Mouse (Mus musculus) myocyte (in vitro differentiated cells): ENCODE results near the gene Odf3l2. TPM values are rescaled to one million over a fixed set of nuclear protein-coding genes. Genes with fewer than 3 reads are reported as not detected.

Source experiments
- H3K27me3 ChIP-seq: one replicate; pipeline ENCODE4 v1.6.1; 2011; ENCODE audit not compliant: control insufficient read depth, insufficient read depth, insufficient read length
- H3K36me3 ChIP-seq: one replicate; pipeline ENCODE4 v1.6.1; 2011; ENCODE audit not compliant: control insufficient read depth, insufficient read depth
- H3K4me2 ChIP-seq: one replicate; pipeline ENCODE4 v1.6.1; 2011; ENCODE audit warnings: low read depth, control low read depth
- H3K4me3 ChIP-seq: one replicate; pipeline ENCODE4 v1.5.1; 2011; ENCODE audit warnings: mild to moderate bottlenecking, control low read depth, moderate library complexity
- H3K79me2 ChIP-seq: one replicate; pipeline ENCODE4 v1.6.1; 2011; ENCODE audit not compliant: control insufficient read depth, insufficient read depth
- H3ac ChIP-seq: one replicate; pipeline ENCODE4 v1.6.1; 2011; ENCODE audit not compliant: control insufficient read depth, insufficient read length
- CEBPB ChIP-seq: IDR thresholded peaks from 2 replicates; pipeline ENCODE4 v1.6.1; 2011; ENCODE audit warnings: mild to moderate bottlenecking, moderate library complexity; ENCODE audit not compliant: poor library complexity, insufficient read depth, severe bottlenecking
- E2F4 ChIP-seq: IDR thresholded peaks from one replicate; pipeline ENCODE4 v1.6.1; 2011; ENCODE audit warnings: mild to moderate bottlenecking, control low read depth, moderate library complexity; ENCODE audit not compliant: insufficient read depth
- MAX ChIP-seq: IDR thresholded peaks from one replicate; pipeline ENCODE4 v1.6.1; 2011; ENCODE audit warnings: low read depth, mild to moderate bottlenecking, control low read depth
- MYOD1 ChIP-seq, 3 experiments: IDR thresholded peaks; one replicate each; pipeline ENCODE4 v1.6.1; 2011; ENCODE audit warnings: control low read depth in 2 of 3, low read depth in 2 of 3, mild to moderate bottlenecking in 2 of 3, moderate library complexity in 1 of 3; ENCODE audit not compliant: insufficient read length in 2 of 3, control insufficient read depth in 1 of 3
- MYOG ChIP-seq, 3 experiments: IDR thresholded peaks; one replicate each; pipeline ENCODE4 v1.6.1; 2011; ENCODE audit warnings: control low read depth in 2 of 3, low read depth in 2 of 3, mild to moderate bottlenecking in 2 of 3; ENCODE audit not compliant: insufficient read length in 2 of 3, control insufficient read depth in 1 of 3, insufficient read depth in 1 of 3
- POLR2A ChIP-seq: IDR thresholded peaks from one replicate; pipeline ENCODE4 v1.6.1; 2011; ENCODE audit warnings: low read depth, mild to moderate bottlenecking, control low read depth, moderate library complexity; ENCODE audit not compliant: insufficient read length
- POLR2AphosphoS2 ChIP-seq: IDR thresholded peaks from one replicate; pipeline ENCODE4 v1.6.1; 2011; ENCODE audit warnings: low read depth, control low read depth; ENCODE audit not compliant: insufficient read length
- REST ChIP-seq: IDR thresholded peaks from one replicate; pipeline ENCODE4 v1.6.1; 2011; ENCODE audit warnings: mild to moderate bottlenecking, control low read depth, moderate library complexity; ENCODE audit not compliant: insufficient read depth, insufficient read length
- SRF ChIP-seq: IDR thresholded peaks from one replicate; pipeline ENCODE4 v1.6.1; 2011; ENCODE audit warnings: low read depth; ENCODE audit not compliant: control insufficient read depth, insufficient read length
- TCF12 ChIP-seq: IDR thresholded peaks from one replicate; pipeline ENCODE4 v1.6.1; 2011; ENCODE audit warnings: mild to moderate bottlenecking, control low read depth; ENCODE audit not compliant: poor library complexity, insufficient read depth, severe bottlenecking
- TCF3 ChIP-seq: IDR thresholded peaks from one replicate; pipeline ENCODE4 v1.6.1; 2011; ENCODE audit warnings: low read depth, control low read depth; ENCODE audit not compliant: insufficient read length
- USF1 ChIP-seq: IDR thresholded peaks from one replicate; pipeline ENCODE4 v1.6.1; 2011; ENCODE audit warnings: low read depth, mild to moderate bottlenecking, control low read depth, moderate library complexity
- polyA plus RNA-seq: library from polyadenylated mRNA; unstranded; fragments of >200 nt; fragmentation: generic; extraction: Trizol; gene quantifications from one replicate; pipeline ENCODE4 v1.2.1, GENCODE M21; 2012; ENCODE audit warnings: missing spikeins

Odf3l2 gene
- polyA plus RNA-seq, 1 experiment: not detected

DNA sequence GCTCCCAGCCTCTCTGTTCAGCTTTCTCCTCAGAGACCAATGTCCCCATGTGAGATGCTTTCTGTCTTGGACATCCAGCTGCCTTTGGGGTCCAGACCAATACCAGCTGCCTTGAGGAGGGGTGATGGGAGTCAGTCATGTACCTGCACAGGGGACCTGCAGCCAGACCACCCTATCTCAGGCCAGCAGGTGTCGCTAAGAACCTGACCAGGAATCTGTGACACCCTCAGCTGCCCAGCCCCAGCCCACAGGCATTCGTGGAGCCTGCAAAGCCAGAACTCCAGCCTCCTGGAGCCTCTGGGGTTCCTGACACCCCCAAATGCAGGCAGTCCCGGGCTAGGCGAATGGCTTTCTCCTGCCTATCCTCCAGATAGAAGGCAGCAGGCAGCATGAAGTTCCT lies 13.3 kb upstream of the Odf3l2 start:
- H3K36me3 ChIP-seq: no peaks in the 10 kb centered on the region
- no peak overlapping the region for H3K4me3 ChIP-seq
- H3K4me2 ChIP-seq: no peak overlapping the region
- TF ChIP-seq REST (no peak), CEBPB (no peak), USF1 (no peak), MYOD1 (IDR thresholded peaks at IDR 0.05; ENCODE audit: control insufficient read depth in 1 of 3, insufficient read length in 2 of 3, low read depth in 2 of 3) (no peak), E2F4 (no peak), POLR2AphosphoS2 (no peak), SRF (no peak), TCF12 (no peak), MYOG (IDR thresholded peaks at IDR 0.05; ENCODE audit: control insufficient read depth in 1 of 3, insufficient read depth in 1 of 3, insufficient read length in 2 of 3, low read depth in 2 of 3) (no peak), POLR2A (no peak), TCF3 (no peak), MAX (no peak)
- H3ac ChIP-seq: no peak overlapping the region
- H3K27me3 ChIP-seq: peaks cover 13% of the 10 kb centered on the region
- no peaks in the 10 kb centered on the region for H3K79me2 ChIP-seq

DNA sequence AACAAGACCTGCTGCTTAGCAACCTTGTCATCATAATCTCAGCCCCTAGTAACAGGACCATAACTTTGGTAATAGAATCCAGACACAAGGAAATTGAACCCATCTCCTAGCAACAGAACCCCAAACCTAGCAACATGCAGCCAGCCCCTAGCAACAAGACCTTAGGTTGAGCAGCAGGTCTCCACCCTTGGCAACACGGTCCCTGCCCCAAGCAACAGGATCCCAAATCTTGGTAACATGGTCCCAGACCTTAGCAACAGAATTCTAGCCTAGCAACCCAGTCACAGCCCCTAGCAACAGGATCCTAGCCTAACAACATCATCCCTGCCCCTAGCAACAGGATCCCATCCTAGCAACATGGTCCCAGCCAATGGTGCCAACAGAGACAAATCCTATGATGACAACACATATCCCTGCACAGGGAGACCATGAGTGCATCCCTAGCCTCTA lies 9.4 kb upstream of the Odf3l2 start:
- Histone ChIP-seq H3K4me3 (no peak overlapping the region), H3K4me2 (no peak overlapping the region), H3K27me3 (peaks cover 25% of the 10 kb centered on the region), H3K79me2 (no peaks in the 10 kb centered on the region), H3ac (no peak overlapping the region), H3K36me3 (no peaks in the 10 kb centered on the region)
- TF ChIP-seq SRF (no peak), TCF3 (no peak), CEBPB (no peak), POLR2A (no peak), USF1 (no peak), POLR2AphosphoS2 (no peak), E2F4 (no peak), MYOG (IDR thresholded peaks at IDR 0.05; ENCODE audit: control insufficient read depth in 1 of 3, insufficient read depth in 1 of 3, insufficient read length in 2 of 3, low read depth in 2 of 3) (no peak), REST (no peak)

DNA sequence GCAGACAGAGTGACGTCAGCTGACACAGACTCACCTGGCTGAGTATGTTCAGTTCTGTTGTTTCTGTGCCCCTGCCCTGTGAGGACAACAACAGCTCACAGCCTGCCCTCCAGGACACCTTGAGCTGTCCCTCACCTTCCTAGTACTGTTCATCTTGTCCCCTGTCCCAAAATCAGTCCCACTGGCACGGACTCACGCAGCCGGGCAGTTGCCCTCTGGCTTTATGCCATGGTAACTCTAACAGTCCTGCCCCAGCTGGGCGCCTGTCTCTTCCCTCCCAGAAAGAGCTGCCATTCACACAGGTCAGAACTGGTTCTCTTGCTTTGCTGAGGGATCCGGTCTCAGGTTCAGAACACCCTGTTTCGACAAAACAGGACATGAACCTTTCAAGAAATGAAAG lies 7.3 kb upstream of the Odf3l2 start:
- Histone ChIP-seq H3K36me3 (no peaks in the 10 kb centered on the region), H3K4me3 (no peak overlapping the region), H3K27me3 (peaks cover 29% of the 10 kb centered on the region), H3K79me2 (no peaks in the 10 kb centered on the region), H3K4me2 (no peak overlapping the region), H3ac (no peak overlapping the region)
- TF ChIP-seq TCF12 (no peak), POLR2A (no peak), E2F4 (no peak), REST (no peak), USF1 (no peak), MYOD1 (IDR thresholded peaks at IDR 0.05; ENCODE audit: control insufficient read depth in 1 of 3, insufficient read length in 2 of 3, low read depth in 2 of 3) (no peak), CEBPB (no peak), POLR2AphosphoS2 (no peak)

DNA sequence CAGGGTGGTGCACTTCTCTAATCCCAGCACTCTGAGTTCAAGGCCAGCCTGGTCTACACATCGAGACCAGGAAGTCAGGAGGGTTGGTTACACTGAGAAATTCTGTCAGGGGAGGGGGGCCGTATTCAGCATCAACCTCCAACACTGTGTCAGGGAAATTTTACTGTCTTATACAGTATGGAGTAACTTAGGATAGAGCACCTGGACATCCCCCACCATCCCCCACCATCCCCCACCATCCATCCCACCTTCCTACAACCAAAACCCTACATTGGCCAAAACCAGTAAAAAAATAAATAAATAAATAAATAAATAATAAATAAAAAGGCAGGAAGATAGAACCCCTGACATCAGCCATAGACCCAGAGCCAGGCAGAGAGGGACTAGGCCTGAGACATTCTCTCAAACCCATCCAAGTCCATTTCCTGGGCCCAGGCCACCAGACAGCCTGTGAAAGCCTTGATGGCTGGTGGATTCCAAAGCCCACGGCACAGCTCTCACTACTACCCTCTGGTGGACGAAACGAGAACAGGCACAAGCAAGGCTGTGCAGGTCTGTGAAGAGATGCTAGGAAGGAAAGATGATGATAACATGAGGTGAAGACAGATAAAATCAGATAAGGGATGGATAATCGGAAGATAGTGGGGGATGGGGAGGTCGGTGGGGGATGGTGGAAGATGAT lies 3.7 kb upstream of the Odf3l2 start:
- Histone ChIP-seq H3K79me2 (no peaks in the 10 kb centered on the region), H3K27me3 (peaks cover 37% of the 10 kb centered on the region), H3K4me3 (no peak overlapping the region), H3ac (no peak overlapping the region), H3K36me3 (no peaks in the 10 kb centered on the region), H3K4me2 (no peak overlapping the region)
- TF ChIP-seq MYOG (IDR thresholded peaks at IDR 0.05; ENCODE audit: control insufficient read depth in 1 of 3, insufficient read depth in 1 of 3, insufficient read length in 2 of 3, low read depth in 2 of 3) (no peak), TCF12 (no peak), SRF (no peak), USF1 (no peak), MAX (no peak), E2F4 (no peak), POLR2A (no peak), CEBPB (no peak), REST (no peak), POLR2AphosphoS2 (no peak), TCF3 (no peak), MYOD1 (IDR thresholded peaks at IDR 0.05; ENCODE audit: control insufficient read depth in 1 of 3, insufficient read length in 2 of 3, low read depth in 2 of 3) (no peak)

DNA sequence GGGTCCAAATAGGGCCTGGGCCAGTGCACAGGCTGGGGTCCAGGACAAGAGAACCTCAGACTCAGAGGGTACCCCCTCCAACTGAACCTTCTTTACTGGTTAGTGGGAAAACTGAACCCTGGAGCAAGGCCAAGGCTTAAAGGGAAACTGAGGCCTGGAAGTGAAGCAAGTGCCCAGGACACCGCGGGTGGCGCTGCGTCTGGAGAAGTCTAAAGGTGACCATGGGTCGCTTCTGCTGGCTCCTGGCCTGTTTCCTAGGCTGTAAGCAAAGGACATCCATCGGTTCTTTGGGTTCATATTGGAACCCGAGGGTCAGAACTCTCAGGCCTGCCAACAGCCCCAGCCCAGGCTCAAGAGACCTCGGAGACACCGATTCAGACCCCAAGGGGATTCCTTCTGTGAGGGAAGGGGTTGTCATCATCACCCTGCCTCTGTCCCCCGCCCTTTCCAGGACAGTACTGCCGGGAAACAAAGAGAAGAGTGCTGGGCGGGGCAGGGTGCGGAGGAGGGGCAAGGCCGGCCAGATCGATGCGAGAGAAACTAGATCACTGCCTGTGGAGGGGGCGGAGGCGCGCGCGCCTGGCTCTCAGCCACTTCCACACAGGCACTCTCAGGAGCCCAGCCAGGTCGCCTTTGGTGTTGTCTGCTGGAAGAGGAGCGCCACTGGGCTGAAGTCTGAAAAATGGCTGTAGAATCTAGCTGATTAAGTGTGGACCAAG lies 6.9 kb downstream of the Odf3l2 start:
- H3K4me3 ChIP-seq: peak overlapping the region; percentile 14
- H3K79me2 ChIP-seq: no peaks in the 10 kb centered on the region
- peaks cover 24% of the 10 kb centered on the region for H3K27me3 ChIP-seq
- no peak for TF ChIP-seq MYOD1 (IDR thresholded peaks at IDR 0.05; ENCODE audit: control insufficient read depth in 1 of 3, insufficient read length in 2 of 3, low read depth in 2 of 3)
- TF ChIP-seq E2F4: no peak
- no peak for TF ChIP-seq MAX
- TF ChIP-seq TCF12: no peak
- no peak for TF ChIP-seq POLR2AphosphoS2
- TF ChIP-seq POLR2A: no peak
- no peak for TF ChIP-seq MYOG (IDR thresholded peaks at IDR 0.05; ENCODE audit: control insufficient read depth in 1 of 3, insufficient read depth in 1 of 3, insufficient read length in 2 of 3, low read depth in 2 of 3)
- TF ChIP-seq TCF3: no peak
- TF ChIP-seq CEBPB: no peak
- TF ChIP-seq SRF: no peak
- no peak for TF ChIP-seq REST
- no peak for TF ChIP-seq USF1
- H3K36me3 ChIP-seq: no peaks in the 10 kb centered on the region
- H3K4me2 ChIP-seq: peak overlapping the region; percentile 79
- H3ac ChIP-seq: no peak overlapping the region
